Mouse (Mus musculus): Measurements from ENCODE around the gene Cacna1g. TPM values are rescaled to one million over a fixed set of nuclear protein-coding genes. Genes with fewer than 3 reads are reported as not detected.

The Cacna1g gene
- polyA plus RNA-seq, 1 experiment from 2014 or later = 15.1 TPM

DNA sequence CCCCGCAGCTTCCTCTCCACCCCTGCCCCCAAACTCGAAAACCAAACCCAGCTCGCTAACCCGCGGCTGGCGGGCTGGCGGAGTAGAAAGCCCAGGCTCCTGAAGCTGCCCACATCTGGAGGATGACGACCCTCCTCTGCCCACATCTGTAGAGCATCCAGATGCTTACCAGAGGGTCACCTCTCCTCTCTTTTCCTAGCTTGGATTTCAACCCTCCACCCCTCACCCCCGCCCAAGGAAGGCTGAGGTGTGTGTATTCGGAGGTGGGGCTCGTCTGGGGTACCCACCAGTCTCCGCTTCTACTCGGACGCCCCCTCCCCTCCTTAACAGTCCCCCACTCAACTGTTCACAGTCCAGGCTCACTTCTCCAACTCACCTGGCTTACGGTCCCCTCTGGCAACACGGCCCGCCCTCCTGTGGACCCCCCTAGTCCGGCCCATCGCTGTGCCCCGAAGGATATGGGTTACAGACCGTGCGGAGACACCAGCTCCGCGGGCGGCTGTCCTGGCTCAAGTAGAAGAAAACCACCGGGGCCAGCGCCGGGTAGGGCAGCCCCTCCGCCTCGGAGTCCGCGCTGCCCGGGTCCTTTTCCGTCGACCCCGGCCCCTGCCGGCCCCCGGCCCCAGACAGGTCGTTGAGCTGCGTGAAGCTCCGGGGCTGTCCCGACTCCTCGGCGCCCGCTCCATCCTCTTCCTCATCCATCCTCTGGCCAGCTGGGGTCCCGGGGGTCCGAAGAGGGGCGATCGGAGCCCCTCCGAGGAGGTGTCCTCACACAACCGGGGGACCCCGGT, 887 bp downstream of the Cacna1g start:
- H3K9ac ChIP-seq (ENCODE audit: low read depth, low read length) = peak overlapping the region; percentile 92
- H3K4me3 ChIP-seq (ENCODE audit: low read length) = peak overlapping the region; percentile 80
- under 1% methylated on average over 52 of the region's 52 CpGs for WGBS
- no peaks in the 10 kb centered on the region for H3K27me3 ChIP-seq (replicated peaks; ENCODE audit: control insufficient read depth, insufficient read depth, low read length)
- peaks cover 51% of the 10 kb centered on the region for H3K4me1 ChIP-seq (ENCODE audit: control insufficient read depth, insufficient read depth, low read depth, low read length)
- no peaks in the 10 kb centered on the region for H3K9me3 ChIP-seq (ENCODE audit: control insufficient read depth, low read length)
- H3K36me3 ChIP-seq (ENCODE audit: control insufficient read depth, insufficient read depth, low read length) = no peaks in the 10 kb centered on the region
- peak overlapping the region; percentile 87 for H3K27ac ChIP-seq (ENCODE audit: low read depth, low read length)
- ATAC-seq = 0 out of 2 replicates have a peak, but pooled peaks have one; percentile 0
- peak overlapping the region; percentile 68 for H3K4me2 ChIP-seq (ENCODE audit: low read length)

GRCm38 (mm10) chr11:94472585-94472915, 1.4 kb downstream of the Cacna1g start:
- Histone ChIP-seq H3K4me2 (ENCODE audit: low read length) (peak overlapping the region; percentile 68), H3K4me1 (ENCODE audit: control insufficient read depth, insufficient read depth, low read depth, low read length) (peaks cover 54% of the 10 kb centered on the region), H3K27me3 (replicated peaks; ENCODE audit: control insufficient read depth, insufficient read depth, low read length) (no peaks in the 10 kb centered on the region), H3K27ac (ENCODE audit: low read depth, low read length) (peak overlapping the region; percentile 87), H3K9ac (ENCODE audit: low read depth, low read length) (peak overlapping the region; percentile 92), H3K4me3 (ENCODE audit: low read length) (peak overlapping the region; percentile 80), H3K36me3 (ENCODE audit: control insufficient read depth, insufficient read depth, low read length) (no peaks in the 10 kb centered on the region), H3K9me3 (ENCODE audit: control insufficient read depth, low read length) (no peaks in the 10 kb centered on the region)
- no peak for ATAC-seq
- WGBS = under 1% methylated on average over 15 of the region's 15 CpGs

GRCm38 (mm10) chr11:94471740-94472584, 2.0 kb downstream of the Cacna1g start:
- Histone ChIP-seq H3K9me3 (ENCODE audit: control insufficient read depth, low read length) (no peaks in the 10 kb centered on the region), H3K9ac (ENCODE audit: low read depth, low read length) (peak overlapping the region; percentile 92), H3K4me1 (ENCODE audit: control insufficient read depth, insufficient read depth, low read depth, low read length) (peaks cover 57% of the 10 kb centered on the region), H3K27me3 (replicated peaks; ENCODE audit: control insufficient read depth, insufficient read depth, low read length) (no peaks in the 10 kb centered on the region), H3K27ac (ENCODE audit: low read depth, low read length) (peak overlapping the region; percentile 87), H3K4me3 (ENCODE audit: low read length) (peak overlapping the region; percentile 80), H3K4me2 (ENCODE audit: low read length) (peak overlapping the region; percentile 68), H3K36me3 (ENCODE audit: control insufficient read depth, insufficient read depth, low read length) (no peaks in the 10 kb centered on the region)
- WGBS = 6% methylated on average over 17 of the region's 17 CpGs
- no peak for ATAC-seq

DNA sequence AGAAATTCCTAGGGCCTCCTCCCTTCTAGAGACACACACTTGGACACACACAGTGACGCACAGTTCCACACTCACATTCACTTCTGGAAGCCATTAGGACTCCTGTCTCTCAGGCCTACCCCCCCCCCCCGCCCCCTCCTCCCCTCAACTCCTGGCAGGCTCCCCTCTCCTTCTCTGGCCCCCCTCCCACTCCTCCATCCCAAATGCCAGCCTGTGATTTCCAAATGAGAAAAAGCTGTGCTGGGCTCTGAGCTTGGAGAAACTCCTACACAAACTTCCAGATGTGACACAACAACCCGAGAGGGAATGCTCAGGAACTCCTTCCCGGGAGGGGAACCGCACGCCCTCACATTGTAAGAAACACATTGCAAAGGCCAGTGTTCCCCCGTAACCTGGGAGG, 3.6 kb downstream of the Cacna1g start:
- Histone ChIP-seq H3K36me3 (ENCODE audit: control insufficient read depth, insufficient read depth, low read length) (no peaks in the 10 kb centered on the region), H3K4me1 (ENCODE audit: control insufficient read depth, insufficient read depth, low read depth, low read length) (peaks cover 55% of the 10 kb centered on the region), H3K27me3 (replicated peaks; ENCODE audit: control insufficient read depth, insufficient read depth, low read length) (no peaks in the 10 kb centered on the region), H3K9ac (ENCODE audit: low read depth, low read length) (no peak overlapping the region; the same call in 1 of the 2 replicates), H3K4me3 (ENCODE audit: low read length) (peak overlapping the region; percentile 17; the same call in 1 of the 2 replicates), H3K9me3 (ENCODE audit: control insufficient read depth, low read length) (no peaks in the 10 kb centered on the region), H3K4me2 (ENCODE audit: low read length) (peak overlapping the region; percentile 68), H3K27ac (ENCODE audit: low read depth, low read length) (peak overlapping the region; percentile 51)
- ATAC-seq = no peak
- 30% methylated on average over 6 of the region's 7 CpGs for WGBS

GRCm38 (mm10) chr11:94469136-94470064, 4.6 kb downstream of the Cacna1g start:
- H3K4me1 ChIP-seq (ENCODE audit: control insufficient read depth, insufficient read depth, low read depth, low read length) = peaks cover 57% of the 10 kb centered on the region

DNA sequence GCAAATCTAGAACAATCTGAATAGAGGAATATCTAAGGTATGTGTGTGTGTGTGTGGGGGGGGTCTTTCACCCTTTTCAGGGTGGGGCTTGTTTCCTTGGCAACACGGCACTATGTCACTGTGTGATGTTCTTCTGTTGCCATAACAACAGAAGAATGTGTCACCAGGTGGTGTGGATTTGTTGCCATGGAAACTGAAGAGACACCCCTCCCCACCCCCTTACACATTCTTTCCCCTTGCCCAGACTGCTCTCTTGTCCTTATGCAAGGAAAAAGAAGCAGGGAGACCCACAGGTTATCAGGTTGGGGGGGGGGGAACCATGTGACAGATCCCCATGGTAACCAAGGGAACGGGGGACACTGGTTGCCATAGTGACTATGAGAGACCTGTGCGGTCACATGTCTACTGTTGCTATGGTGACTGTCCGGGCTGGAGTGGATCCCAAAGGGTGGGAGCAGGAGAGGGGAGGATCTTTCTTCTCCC, 5.4 kb downstream of the Cacna1g start:
- peak overlapping the region; percentile 93 for H3K27ac ChIP-seq (ENCODE audit: low read depth, low read length)
- H3K27me3 ChIP-seq (replicated peaks; ENCODE audit: control insufficient read depth, insufficient read depth, low read length) = no peaks in the 10 kb centered on the region
- H3K9ac ChIP-seq (ENCODE audit: low read depth, low read length) = no peak overlapping the region; the same call in 1 of the 2 replicates
- H3K4me1 ChIP-seq (ENCODE audit: control insufficient read depth, insufficient read depth, low read depth, low read length) = peaks cover 63% of the 10 kb centered on the region
- peak; percentile 88 for ATAC-seq
- WGBS = 5% methylated on average over 4 of the region's 4 CpGs
- no peaks in the 10 kb centered on the region for H3K36me3 ChIP-seq (ENCODE audit: control insufficient read depth, insufficient read depth, low read length)
- H3K9me3 ChIP-seq (ENCODE audit: control insufficient read depth, low read length) = no peaks in the 10 kb centered on the region
- no peak overlapping the region for H3K4me3 ChIP-seq (ENCODE audit: low read length)
- H3K4me2 ChIP-seq (ENCODE audit: low read length) = peak overlapping the region; percentile 68

More at GRCm38 (mm10) chr11:94469136-94470064, 4.6 kb downstream of the Cacna1g start:
- peak overlapping the region; percentile 93 for H3K27ac ChIP-seq (ENCODE audit: low read depth, low read length)
- no peak for ATAC-seq
- WGBS = 9% methylated on average over 8 of the region's 9 CpGs
- H3K9ac ChIP-seq (ENCODE audit: low read depth, low read length) = peak overlapping the region; percentile 57
- H3K9me3 ChIP-seq (ENCODE audit: control insufficient read depth, low read length) = no peaks in the 10 kb centered on the region
- H3K27me3 ChIP-seq (replicated peaks; ENCODE audit: control insufficient read depth, insufficient read depth, low read length) = no peaks in the 10 kb centered on the region
- no peaks in the 10 kb centered on the region for H3K36me3 ChIP-seq (ENCODE audit: control insufficient read depth, insufficient read depth, low read length)
- H3K4me3 ChIP-seq (ENCODE audit: low read length) = no peak overlapping the region
- peak overlapping the region; percentile 68 for H3K4me2 ChIP-seq (ENCODE audit: low read length)

DNA sequence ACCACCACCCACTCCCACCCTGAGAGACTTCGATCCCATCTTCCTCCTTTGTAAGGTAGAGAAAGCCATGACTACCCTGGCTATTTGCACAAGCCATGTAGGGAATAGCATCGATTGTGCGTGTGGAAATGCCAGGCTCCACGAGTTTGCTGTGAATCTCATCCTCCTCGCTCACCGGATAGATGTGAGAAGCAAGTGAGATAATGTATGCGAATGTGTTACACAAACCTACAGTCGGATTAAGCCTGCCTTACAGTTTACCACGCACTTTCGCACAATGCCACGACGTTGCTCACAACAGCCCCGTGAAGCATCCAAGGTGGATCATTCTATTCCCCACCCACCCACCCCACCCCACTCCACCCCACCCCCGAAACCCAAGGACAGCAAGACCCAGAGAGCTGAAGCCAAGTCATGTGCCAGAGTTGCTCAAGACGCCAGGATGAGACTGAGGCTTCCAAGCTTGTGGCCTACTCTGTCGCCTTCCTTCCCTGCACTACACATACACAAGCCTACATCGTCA, 7.6 kb downstream of the Cacna1g start:
- Histone ChIP-seq H3K4me3 (ENCODE audit: low read length) (no peak overlapping the region), H3K27ac (ENCODE audit: low read depth, low read length) (no peak overlapping the region), H3K36me3 (ENCODE audit: control insufficient read depth, insufficient read depth, low read length) (peaks cover 5% of the 10 kb centered on the region; the same call in 1 of the 2 replicates), H3K4me2 (ENCODE audit: low read length) (no peak overlapping the region), H3K9me3 (ENCODE audit: control insufficient read depth, low read length) (no peaks in the 10 kb centered on the region), H3K27me3 (replicated peaks; ENCODE audit: control insufficient read depth, insufficient read depth, low read length) (no peaks in the 10 kb centered on the region), H3K9ac (ENCODE audit: low read depth, low read length) (no peak overlapping the region), H3K4me1 (ENCODE audit: control insufficient read depth, insufficient read depth, low read depth, low read length) (peaks cover 58% of the 10 kb centered on the region)
- 84% methylated on average over 17 of the region's 17 CpGs for WGBS
- no peak for ATAC-seq

- no peak overlapping the region for H3K4me2 ChIP-seq (ENCODE audit: low read length)
- H3K27ac ChIP-seq (ENCODE audit: low read depth, low read length) = 0 out of 2 replicates have a peak overlapping the region, but pooled peaks have one; percentile 12
- ATAC-seq = no peak
- WGBS = 12% methylated on average over 2 of the region's 2 CpGs
- H3K4me3 ChIP-seq (ENCODE audit: low read length) = no peak overlapping the region
- H3K9me3 ChIP-seq (ENCODE audit: control insufficient read depth, low read length) = no peaks in the 10 kb centered on the region
- H3K4me1 ChIP-seq (ENCODE audit: control insufficient read depth, insufficient read depth, low read depth, low read length) = peaks cover 35% of the 10 kb centered on the region
- no peaks in the 10 kb centered on the region for H3K27me3 ChIP-seq (replicated peaks; ENCODE audit: control insufficient read depth, insufficient read depth, low read length)
- no peak overlapping the region for H3K9ac ChIP-seq (ENCODE audit: low read depth, low read length)
- peaks cover 5% of the 10 kb centered on the region for H3K36me3 ChIP-seq (ENCODE audit: control insufficient read depth, insufficient read depth, low read length)
Measured at GRCm38 (mm10) chr11:94464170-94464569, 9.8 kb downstream of the Cacna1g start.
